Mouse (Mus musculus): ENCODE measurements around the gene Uba6. TPM values are rescaled to one million over a fixed set of nuclear protein-coding genes. Genes with fewer than 3 reads are reported as not detected.

Uba6 gene
- polyA plus RNA-seq, 1 experiment from 2014 or later, result 12.2 TPM

GRCm38 (mm10) chr5:86113037-86113436, 59.6 kb downstream of the Uba6 start:
- no peaks in the 10 kb centered on the region for H3K27me3 ChIP-seq
- no peaks in the 10 kb centered on the region for H3K9me3 ChIP-seq
- H3K9ac ChIP-seq, result no peak overlapping the region
- no peak overlapping the region for H3K4me3 ChIP-seq
- ATAC-seq (ENCODE audit: insufficient number of reproducible peaks, low FRiP score, low TSS enrichment, low read depth), result no peak
- H3K4me2 ChIP-seq, result no peak overlapping the region
- WGBS, result 94% methylated on average over 2 of the region's 2 CpGs
- no peaks in the 10 kb centered on the region for H3K4me1 ChIP-seq
- H3K27ac ChIP-seq, result no peak overlapping the region
- H3K36me3 ChIP-seq, result peaks cover 14% of the 10 kb centered on the region; the same call in 1 of the 2 replicates

- H3K36me3 ChIP-seq, result peaks cover 14% of the 10 kb centered on the region; the same call in 1 of the 2 replicates
- H3K4me1 ChIP-seq, result no peaks in the 10 kb centered on the region
- no peak for ATAC-seq (ENCODE audit: insufficient number of reproducible peaks, low FRiP score, low TSS enrichment, low read depth)
- H3K4me3 ChIP-seq, result no peak overlapping the region
- H3K27me3 ChIP-seq, result no peaks in the 10 kb centered on the region
- H3K27ac ChIP-seq, result no peak overlapping the region
- H3K9me3 ChIP-seq, result no peaks in the 10 kb centered on the region
- no peak overlapping the region for H3K4me2 ChIP-seq
- WGBS, result 95% methylated on average over 1 of the region's 1 CpGs
- no peak overlapping the region for H3K9ac ChIP-seq
Measured at GRCm38 (mm10) chr5:86111074-86111473, 61.5 kb downstream of the Uba6 start.

GRCm38 (mm10) chr5:86106610-86107009, 66.0 kb downstream of the Uba6 start:
- Histone ChIP-seq H3K4me1 (no peaks in the 10 kb centered on the region), H3K9ac (no peak overlapping the region), H3K27me3 (no peaks in the 10 kb centered on the region), H3K9me3 (no peaks in the 10 kb centered on the region), H3K36me3 (peaks cover 8% of the 10 kb centered on the region; the same call in 1 of the 2 replicates), H3K27ac (no peak overlapping the region), H3K4me3 (no peak overlapping the region), H3K4me2 (no peak overlapping the region)
- WGBS, result 81% methylated on average over 2 of the region's 2 CpGs
- no peak for ATAC-seq (ENCODE audit: insufficient number of reproducible peaks, low FRiP score, low TSS enrichment, low read depth)

- no peak overlapping the region for H3K4me2 ChIP-seq
- WGBS, result 91% methylated on average over 2 of the region's 2 CpGs
- H3K36me3 ChIP-seq, result no peaks in the 10 kb centered on the region
- H3K4me1 ChIP-seq, result no peaks in the 10 kb centered on the region
- no peaks in the 10 kb centered on the region for H3K27me3 ChIP-seq
- H3K27ac ChIP-seq, result no peak overlapping the region
- no peak for ATAC-seq (ENCODE audit: insufficient number of reproducible peaks, low FRiP score, low TSS enrichment, low read depth)
- no peak overlapping the region for H3K4me3 ChIP-seq
- no peaks in the 10 kb centered on the region for H3K9me3 ChIP-seq
- H3K9ac ChIP-seq, result no peak overlapping the region
Measured at GRCm38 (mm10) chr5:86102176-86102575, 70.4 kb downstream of the Uba6 start.

- no peak overlapping the region for H3K4me2 ChIP-seq
- H3K9me3 ChIP-seq, result no peaks in the 10 kb centered on the region
- no peak for ATAC-seq (ENCODE audit: insufficient number of reproducible peaks, low FRiP score, low TSS enrichment, low read depth)
- no peak overlapping the region for H3K27ac ChIP-seq
- no peaks in the 10 kb centered on the region for H3K27me3 ChIP-seq
- 80% methylated on average over 3 of the region's 3 CpGs for WGBS
- no peaks in the 10 kb centered on the region for H3K4me1 ChIP-seq
- no peak overlapping the region for H3K4me3 ChIP-seq
- H3K36me3 ChIP-seq, result no peaks in the 10 kb centered on the region
- H3K9ac ChIP-seq, result no peak overlapping the region
Measured at GRCm38 (mm10) chr5:86100621-86101020, 72.0 kb downstream of the Uba6 start.

DNA sequence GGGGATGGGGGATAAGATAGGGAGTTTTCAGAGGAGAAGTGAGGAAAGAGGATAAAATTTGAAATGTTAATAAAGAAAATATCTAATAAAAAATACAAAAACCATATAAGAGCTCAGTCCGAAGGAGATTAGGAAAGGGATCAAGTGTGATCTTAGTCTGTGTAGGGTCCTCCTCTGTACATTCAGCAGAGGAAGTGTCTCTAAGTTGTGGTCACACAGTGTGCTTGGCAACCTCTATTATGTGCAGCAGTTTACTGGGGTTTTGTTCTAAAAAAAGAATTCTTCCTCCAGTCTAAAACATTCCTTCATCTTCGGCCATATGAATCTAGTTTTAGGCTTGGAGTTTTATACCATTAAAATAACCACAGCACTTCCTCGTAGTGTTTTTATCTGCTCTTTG, 73.6 kb downstream of the Uba6 start:
- 62% methylated on average over 3 of the region's 3 CpGs for WGBS
- no peak overlapping the region for H3K9ac ChIP-seq
- no peak overlapping the region for H3K27ac ChIP-seq
- H3K27me3 ChIP-seq, result no peaks in the 10 kb centered on the region
- H3K4me1 ChIP-seq, result no peaks in the 10 kb centered on the region
- no peak overlapping the region for H3K4me3 ChIP-seq
- no peak overlapping the region for H3K4me2 ChIP-seq
- no peaks in the 10 kb centered on the region for H3K9me3 ChIP-seq
- ATAC-seq (ENCODE audit: insufficient number of reproducible peaks, low FRiP score, low TSS enrichment, low read depth), result no peak
- no peaks in the 10 kb centered on the region for H3K36me3 ChIP-seq

DNA sequence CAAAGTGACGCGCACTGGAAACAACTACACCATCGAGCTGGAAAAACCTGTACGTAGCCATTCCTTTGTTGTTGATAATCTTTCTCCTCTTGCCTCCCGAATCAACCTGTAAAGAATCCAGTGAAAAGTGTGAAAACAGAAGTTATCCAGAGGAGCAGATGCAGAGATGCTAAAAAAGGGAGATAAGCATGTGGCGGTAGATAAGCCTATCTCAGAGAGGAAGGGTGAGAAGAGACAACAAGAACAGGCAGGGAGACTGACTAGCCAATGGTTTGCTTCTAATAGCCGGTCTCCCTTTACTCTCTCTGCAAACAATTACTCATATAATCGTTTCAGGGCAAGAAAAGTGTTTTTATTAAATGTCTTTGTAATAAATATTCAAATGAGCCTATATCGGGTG, 77.8 kb downstream of the Uba6 start:
- Histone ChIP-seq H3K36me3 (no peaks in the 10 kb centered on the region), H3K4me2 (no peak overlapping the region), H3K4me1 (no peaks in the 10 kb centered on the region), H3K9ac (no peak overlapping the region), H3K27me3 (no peaks in the 10 kb centered on the region), H3K9me3 (no peaks in the 10 kb centered on the region), H3K27ac (no peak overlapping the region), H3K4me3 (no peak overlapping the region)
- no peak for ATAC-seq (ENCODE audit: insufficient number of reproducible peaks, low FRiP score, low TSS enrichment, low read depth)
- WGBS, result 81% methylated on average over 9 of the region's 9 CpGs

DNA sequence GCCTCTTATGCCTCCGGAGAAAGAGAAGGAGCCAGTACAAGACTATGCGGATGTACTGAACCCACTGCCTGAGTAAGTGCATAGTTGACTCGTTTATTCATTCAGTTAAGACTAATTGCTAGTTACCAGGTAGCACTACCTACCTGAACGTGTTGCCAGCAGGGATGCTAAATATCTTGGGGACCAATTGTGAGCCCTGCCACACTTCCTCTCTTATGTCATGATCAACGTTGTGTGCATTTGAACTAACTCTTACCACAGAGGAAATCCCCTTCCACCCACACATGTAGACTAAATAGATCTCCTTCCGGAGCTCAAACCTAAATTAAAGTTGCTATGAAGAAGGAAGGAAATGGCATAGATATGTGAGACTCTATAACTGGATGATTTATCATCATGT, 85.9 kb downstream of the Uba6 start:
- no peak overlapping the region for H3K4me2 ChIP-seq
- no peaks in the 10 kb centered on the region for H3K9me3 ChIP-seq
- no peaks in the 10 kb centered on the region for H3K36me3 ChIP-seq
- H3K27me3 ChIP-seq, result no peaks in the 10 kb centered on the region
- no peaks in the 10 kb centered on the region for H3K4me1 ChIP-seq
- 79% methylated on average over 6 of the region's 6 CpGs for WGBS
- H3K4me3 ChIP-seq, result no peak overlapping the region
- H3K27ac ChIP-seq, result no peak overlapping the region
- H3K9ac ChIP-seq, result no peak overlapping the region
- no peak for ATAC-seq (ENCODE audit: insufficient number of reproducible peaks, low FRiP score, low TSS enrichment, low read depth)

- Histone ChIP-seq H3K9ac (no peak overlapping the region), H3K9me3 (no peaks in the 10 kb centered on the region), H3K4me2 (no peak overlapping the region), H3K4me3 (no peak overlapping the region), H3K36me3 (no peaks in the 10 kb centered on the region), H3K27me3 (no peaks in the 10 kb centered on the region), H3K27ac (no peak overlapping the region), H3K4me1 (no peaks in the 10 kb centered on the region)
- 70% methylated on average over 7 of the region's 7 CpGs for WGBS
- no peak for ATAC-seq (ENCODE audit: insufficient number of reproducible peaks, low FRiP score, low TSS enrichment, low read depth)
Measured at GRCm38 (mm10) chr5:86084979-86085378, 87.6 kb downstream of the Uba6 start.

GRCm38 (mm10) chr5:86083987-86084386, 88.6 kb downstream of the Uba6 start:
- H3K36me3 ChIP-seq, result no peaks in the 10 kb centered on the region
- ATAC-seq (ENCODE audit: insufficient number of reproducible peaks, low FRiP score, low TSS enrichment, low read depth), result no peak
- WGBS, result 78% methylated on average over 6 of the region's 6 CpGs
- no peak overlapping the region for H3K4me3 ChIP-seq
- H3K27me3 ChIP-seq, result no peaks in the 10 kb centered on the region
- H3K9ac ChIP-seq, result no peak overlapping the region
- H3K9me3 ChIP-seq, result no peaks in the 10 kb centered on the region
- no peak overlapping the region for H3K27ac ChIP-seq
- H3K4me1 ChIP-seq, result no peaks in the 10 kb centered on the region
- H3K4me2 ChIP-seq, result no peak overlapping the region

GRCm38 (mm10) chr5:86078720-86079334, 93.8 kb downstream of the Uba6 start:
- Histone ChIP-seq H3K27me3 (no peaks in the 10 kb centered on the region), H3K9ac (no peak overlapping the region), H3K4me3 (no peak overlapping the region), H3K9me3 (no peaks in the 10 kb centered on the region), H3K4me1 (no peaks in the 10 kb centered on the region), H3K4me2 (no peak overlapping the region), H3K27ac (no peak overlapping the region), H3K36me3 (no peaks in the 10 kb centered on the region)
- ATAC-seq (ENCODE audit: insufficient number of reproducible peaks, low FRiP score, low TSS enrichment, low read depth), result no peak
- WGBS, result 78% methylated on average over 3 of the region's 3 CpGs

DNA sequence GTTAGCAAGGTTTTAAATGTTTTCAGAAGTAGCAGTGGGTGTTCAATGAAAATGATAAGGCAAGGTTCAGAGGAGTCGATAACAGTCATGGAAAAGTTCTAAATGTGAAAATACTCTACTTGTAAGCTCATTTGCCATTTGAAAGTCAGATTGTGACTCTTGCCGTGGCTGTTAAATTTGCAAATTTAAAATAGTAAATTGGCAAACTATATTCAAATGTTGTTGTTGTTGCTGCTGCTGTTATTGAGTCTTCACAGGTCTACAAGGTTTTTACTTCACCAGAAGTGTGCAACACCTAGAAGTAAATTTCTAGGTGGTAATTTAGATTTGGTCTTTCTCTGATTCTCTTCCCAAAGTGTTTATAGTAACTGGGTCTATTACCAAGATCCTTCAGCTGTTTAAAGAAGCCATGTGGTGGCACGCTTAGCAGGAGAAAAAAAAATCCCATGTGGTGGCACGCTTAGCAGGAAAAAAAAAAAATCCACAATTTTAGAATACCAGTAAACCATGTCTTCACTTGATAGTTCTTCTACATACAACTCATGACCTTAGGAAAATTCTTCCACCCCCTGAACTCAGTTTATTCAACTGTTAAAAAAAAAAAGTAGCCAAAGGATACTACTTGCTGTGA, 99.7 kb downstream of the Uba6 start:
- WGBS, result 73% methylated on average over 4 of the region's 4 CpGs
- H3K4me2 ChIP-seq, result no peak overlapping the region
- H3K4me1 ChIP-seq, result no peaks in the 10 kb centered on the region
- no peak overlapping the region for H3K27ac ChIP-seq
- no peak for ATAC-seq (ENCODE audit: insufficient number of reproducible peaks, low FRiP score, low TSS enrichment, low read depth)
- H3K36me3 ChIP-seq, result no peaks in the 10 kb centered on the region
- H3K9ac ChIP-seq, result no peak overlapping the region
- H3K4me3 ChIP-seq, result no peak overlapping the region
- no peaks in the 10 kb centered on the region for H3K27me3 ChIP-seq
- H3K9me3 ChIP-seq, result no peaks in the 10 kb centered on the region
